Comparison of ENCODE assay signal across 10 mouse cellular contexts in genomic region chr1:54922707-54923106, GRCm38 (mm10). TPM values are rescaled to one million over a fixed set of nuclear protein-coding genes. Genes with fewer than 3 reads are reported as not detected.
DNase-seq lines count a peak whose midpoint lies in the region; ATAC-seq and TF ChIP-seq lines count a peak whose summit lies in the region.
"Had no signal": no experiment of that assay in that cellular context is flagged by ENCODE, and none has a peak within 500 bp of the region (broad histone marks: within the 10 kb centered on the region; RNA-seq: fewer than 3 reads in every experiment).

No protein-coding gene starts in this region.

- no peaks in the 10 kb centered on the region for H3K9me3 ChIP-seq in heart, embryonic 11.5 days (replicated peaks; ENCODE audit: control insufficient read depth, low read length)
- no peaks in the 10 kb centered on the region for H3K9me3 ChIP-seq in embryonic facial prominence, embryonic 14.5 days (ENCODE audit: control insufficient read depth, low read length)
- H3K9me3 ChIP-seq in stomach, postnatal 0 days (ENCODE audit: control insufficient read depth, low read length): no peaks in the 10 kb centered on the region
- H3K9me3 ChIP-seq: liver, embryonic 15.5 days; neural tube, embryonic 15.5 days had no signal

- no peak for TF ChIP-seq POLR2A in spleen, adult 2 months (IDR thresholded peaks at IDR 0.05; ENCODE audit: low read depth, low read length)

- no peak overlapping the region for H3K4me2 ChIP-seq in heart, embryonic 11.5 days
- H3K4me2 ChIP-seq in embryonic facial prominence, embryonic 14.5 days (ENCODE audit: low read depth, low read length): peak overlapping the region; percentile 10; the same call in 1 of the 2 replicates
- no peak overlapping the region for H3K4me2 ChIP-seq in stomach, postnatal 0 days (replicated peaks; ENCODE audit: low read depth)

- H3K9ac ChIP-seq in heart, embryonic 11.5 days (ENCODE audit: low read depth, low read length): no peak overlapping the region
- H3K9ac ChIP-seq in embryonic facial prominence, embryonic 14.5 days (ENCODE audit: low read depth, low read length): no peak overlapping the region
- no peak overlapping the region for H3K9ac ChIP-seq in stomach, postnatal 0 days (ENCODE audit: low read length)
- H3K9ac ChIP-seq: liver, embryonic 15.5 days; neural tube, embryonic 15.5 days had no signal

- no peak for TF ChIP-seq EP300 in stomach, postnatal 0 days (optimal IDR thresholded peaks at IDR 0.05)

- DNase-seq in heart, postnatal 4 days: peak; percentile 31
- no peak for DNase-seq in spleen, adult 2 months (ENCODE audit: low read depth in 1 of 2, low spot score in 2 of 2)
- DNase-seq in spleen, adult 12 weeks (ENCODE audit: low spot score): no peak
- DNase-seq in embryonic facial prominence, embryonic 14.5 days (ENCODE audit: low spot score): no peak
- no peak for DNase-seq in stomach, postnatal 0 days (ENCODE audit: low spot score)
- DNase-seq in urinary bladder, postnatal 25 days (ENCODE audit: low spot score): no peak

- H3K4me1 ChIP-seq in heart, embryonic 11.5 days (ENCODE audit: control insufficient read depth, insufficient read depth, low read length): peaks cover 17% of the 10 kb centered on the region
- H3K4me1 ChIP-seq in spleen, adult 2 months (ENCODE audit: control insufficient read depth, insufficient read depth, insufficient read length): peaks cover 31% of the 10 kb centered on the region
- H3K4me1 ChIP-seq in embryonic facial prominence, embryonic 14.5 days (ENCODE audit: control insufficient read depth, insufficient read depth, low read length): peaks cover 19% of the 10 kb centered on the region
- H3K4me1 ChIP-seq in stomach, postnatal 0 days (replicated peaks; ENCODE audit: control insufficient read depth, insufficient read depth): peaks cover 9% of the 10 kb centered on the region; the same call in 1 of the 2 replicates

- no peak overlapping the region for H3K27ac ChIP-seq in heart, embryonic 11.5 days (ENCODE audit: low read depth, low read length)
- H3K27ac ChIP-seq in spleen, adult 2 months (ENCODE audit: insufficient read depth, low read length): peak overlapping the region; percentile 90
- H3K27ac ChIP-seq in embryonic facial prominence, embryonic 14.5 days (replicated peaks; ENCODE audit: low read depth, low read length): no peak overlapping the region
- H3K27ac ChIP-seq in stomach, postnatal 0 days (replicated peaks): peak overlapping the region; percentile 14; the same call in 1 of the 2 replicates
- H3K27ac ChIP-seq: liver, embryonic 15.5 days; neural tube, embryonic 15.5 days had no signal

- ATAC-seq in heart, embryonic 11.5 days (replicated peaks; ENCODE audit: insufficient number of reproducible peaks, low FRiP score, low TSS enrichment): no peak
- no peak for ATAC-seq in embryonic facial prominence, embryonic 14.5 days (ENCODE audit: low read depth)
- no peak for ATAC-seq in stomach, postnatal 0 days (ENCODE audit: low FRiP score, low TSS enrichment)
- no peak for ATAC-seq in CD4-positive, CD25-positive, alpha-beta regulatory T cell, adult 4 months

- H3K4me3 ChIP-seq in heart, embryonic 11.5 days (ENCODE audit: low read depth, low read length): no peak overlapping the region
- H3K4me3 ChIP-seq in spleen, adult 2 months (ENCODE audit: extremely low read depth, insufficient read depth, insufficient read length): no peak overlapping the region
- no peak overlapping the region for H3K4me3 ChIP-seq in embryonic facial prominence, embryonic 14.5 days (ENCODE audit: low read depth, low read length)
- H3K4me3 ChIP-seq in stomach, postnatal 0 days (ENCODE audit: low read depth, low read length): no peak overlapping the region
- H3K4me3 ChIP-seq: liver, embryonic 15.5 days; neural tube, embryonic 15.5 days had no signal

- WGBS in heart, embryonic 11.5 days (ENCODE audit: insufficient replicate concordance): 65% methylated on average over 8 of the region's 8 CpGs
- 63% methylated on average over 8 of the region's 8 CpGs for WGBS in spleen, adult 2 months
- WGBS in embryonic facial prominence, embryonic 14.5 days: 77% methylated on average over 8 of the region's 8 CpGs
- WGBS in stomach, postnatal 0 days: 73% methylated on average over 8 of the region's 8 CpGs

- H3K36me3 ChIP-seq in heart, embryonic 11.5 days (ENCODE audit: control insufficient read depth, insufficient read depth, low read length): no peaks in the 10 kb centered on the region
- H3K36me3 ChIP-seq in spleen, adult 2 months (ENCODE audit: control insufficient read depth, insufficient read depth, low read length): no peaks in the 10 kb centered on the region
- no peaks in the 10 kb centered on the region for H3K36me3 ChIP-seq in embryonic facial prominence, embryonic 14.5 days (ENCODE audit: control insufficient read depth, insufficient read depth, low read length)
- no peaks in the 10 kb centered on the region for H3K36me3 ChIP-seq in stomach, postnatal 0 days (ENCODE audit: control insufficient read depth, insufficient read depth, low read length)
- H3K36me3 ChIP-seq: liver, embryonic 15.5 days; neural tube, embryonic 15.5 days had no signal

- no peak for TF ChIP-seq CTCF in spleen, adult 2 months (IDR thresholded peaks at IDR 0.05; ENCODE audit: extremely low read depth, insufficient read depth, insufficient read length, insufficient replicate concordance)
- TF ChIP-seq CTCF in stomach, postnatal 0 days (IDR thresholded peaks at IDR 0.05; ENCODE audit: low read depth): no peak

- no peaks in the 10 kb centered on the region for H3K27me3 ChIP-seq in heart, embryonic 11.5 days (ENCODE audit: control insufficient read depth, insufficient read depth, low read length)
- H3K27me3 ChIP-seq in spleen, adult 2 months (ENCODE audit: control insufficient read depth, insufficient read depth, low read length): no peaks in the 10 kb centered on the region
- H3K27me3 ChIP-seq in embryonic facial prominence, embryonic 14.5 days (replicated peaks; ENCODE audit: control insufficient read depth, insufficient read depth, low read length): no peaks in the 10 kb centered on the region
- no peaks in the 10 kb centered on the region for H3K27me3 ChIP-seq in stomach, postnatal 0 days (ENCODE audit: control insufficient read depth, insufficient read depth, low read length)
- H3K27me3 ChIP-seq: neural tube, embryonic 15.5 days had no signal

RNA-seq across cellular contexts. Expression of gene Ankrd44, which starts 3.5 kb away (rescaled TPM):
- total RNA-seq in heart, postnatal 4 days (2021): 10 to 100 TPM; 18.0 to 20.9 TPM
- polyA plus RNA-seq in heart, embryonic 11.5 days (2014; fragmentation: Nextera tagmentation; extraction: Ambion mirVana): 11.1 and 14.0 TPM in 2 replicates
- 43.1 and 46.2 TPM in 2 replicates for polyA plus RNA-seq in spleen, adult 2 months (2012; rRNA removed)
- polyA plus RNA-seq in embryonic facial prominence, embryonic 14.5 days (2014; fragmentation: Nextera tagmentation; extraction: Ambion mirVana): 24.8 and 28.9 TPM in 2 replicates
- 7.8 and 8.7 TPM in 2 replicates for polyA plus RNA-seq in stomach, postnatal 0 days (2015; fragmentation: Nextera tagmentation; extraction: Ambion mirVana)
- polyA plus RNA-seq in CD4-positive, CD25-positive, alpha-beta regulatory T cell, adult 4 months (2017; shearing (Covaris generic)): 100 to 1,000 TPM; 167 to 195 TPM

Comparison
In these comparisons a context has a peak if more than half of its experiments do, and no peak if none do; other contexts are left out.
1. H3K27ac ChIP-seq: peak in spleen, adult 2 months (single experiment) and stomach, postnatal 0 days (single experiment); none in heart, embryonic 11.5 days (single experiment) and embryonic facial prominence, embryonic 14.5 days (single experiment).